Mouse (Mus musculus) neural tube, embryonic 10.5 days (tissue): ENCODE results near the gene Casq1.

ENCODE experiments used
- DNase-seq: peaks from one replicate; pipeline ENCODE4 v3.0.0-alpha.2; 2017; ENCODE audit warnings: low spot score; ENCODE audit errors: extremely low spot score

The Casq1 gene

GRCm38 (mm10) chr1:172206141-172206917 lies 13.3 kb downstream of the Casq1 start, which contains the start of gene Pea15a:
TSS of gene Pea15a (minus strand) at chr1:172206804.
- peak; percentile 89 for DNase-seq

GRCm38 (mm10) chr1:172205741-172206087 lies 14.0 kb downstream of the Casq1 start:
- no peak for DNase-seq

- no peak for DNase-seq
Measured at GRCm38 (mm10) chr1:172204814-172205740, 14.6 kb downstream of the Casq1 start.

GRCm38 (mm10) chr1:172204033-172204813 lies 15.4 kb downstream of the Casq1 start:
- DNase-seq: no peak

- no peak for DNase-seq
Measured at GRCm38 (mm10) chr1:172203566-172203965, 16.1 kb downstream of the Casq1 start.

- peak; percentile 78 for DNase-seq
Measured at GRCm38 (mm10) chr1:172202894-172203522, 16.7 kb downstream of the Casq1 start.

- peak; percentile 52 for DNase-seq
Measured at GRCm38 (mm10) chr1:172201967-172202880, 17.4 kb downstream of the Casq1 start.

GRCm38 (mm10) chr1:172200871-172201447 lies 18.7 kb downstream of the Casq1 start:
- DNase-seq: peak; percentile 44

GRCm38 (mm10) chr1:172200161-172200560 lies 19.5 kb downstream of the Casq1 start:
- DNase-seq: no peak

- DNase-seq: no peak
Measured at GRCm38 (mm10) chr1:172198996-172199395, 20.7 kb downstream of the Casq1 start.

DNA sequence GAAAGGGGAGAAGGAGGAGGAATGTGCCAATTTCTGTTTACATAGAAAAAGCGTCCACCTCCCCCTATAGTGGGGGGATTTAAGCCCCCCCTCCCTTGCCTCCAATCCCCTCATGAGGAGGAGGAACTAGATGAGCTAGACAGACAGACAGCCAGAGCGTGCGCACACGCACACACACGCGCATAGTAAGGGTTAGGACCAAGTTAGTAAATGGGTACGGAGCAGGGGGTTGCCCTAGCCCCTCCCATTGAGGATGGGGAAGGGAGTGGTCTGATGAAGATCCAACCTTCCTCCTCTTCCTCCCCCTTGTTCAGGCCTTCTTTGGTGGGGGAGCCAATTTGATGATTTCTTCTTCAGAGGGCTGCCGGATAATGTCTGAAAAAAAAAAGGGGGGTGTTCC lies 21.4 kb downstream of the Casq1 start:
- DNase-seq: no peak

DNA sequence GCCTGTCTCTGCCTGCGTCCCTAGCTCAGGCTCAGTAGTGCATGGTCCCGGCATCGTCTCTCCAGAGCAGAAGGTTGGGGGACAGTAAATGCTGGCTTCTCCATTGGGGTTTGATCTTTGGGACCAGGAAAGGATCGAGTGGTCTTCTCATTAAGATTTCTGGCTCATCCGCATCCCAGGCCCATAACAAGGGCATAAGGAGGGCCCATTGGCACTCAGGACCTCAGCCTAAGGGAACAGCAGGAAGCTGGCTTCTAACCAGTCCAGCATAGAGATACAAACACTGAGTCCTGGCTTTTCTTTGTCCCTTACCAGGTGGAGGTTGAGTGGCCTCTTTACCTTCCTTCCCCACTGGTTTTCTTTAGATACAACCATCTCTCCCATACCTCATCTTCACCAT lies 21.8 kb downstream of the Casq1 start:
- DNase-seq: no peak

- DNase-seq: no peak
Measured at GRCm38 (mm10) chr1:172197146-172197545, 22.5 kb downstream of the Casq1 start.

GRCm38 (mm10) chr1:172194435-172194834 lies 25.2 kb downstream of the Casq1 start:
- no peak for DNase-seq

DNA sequence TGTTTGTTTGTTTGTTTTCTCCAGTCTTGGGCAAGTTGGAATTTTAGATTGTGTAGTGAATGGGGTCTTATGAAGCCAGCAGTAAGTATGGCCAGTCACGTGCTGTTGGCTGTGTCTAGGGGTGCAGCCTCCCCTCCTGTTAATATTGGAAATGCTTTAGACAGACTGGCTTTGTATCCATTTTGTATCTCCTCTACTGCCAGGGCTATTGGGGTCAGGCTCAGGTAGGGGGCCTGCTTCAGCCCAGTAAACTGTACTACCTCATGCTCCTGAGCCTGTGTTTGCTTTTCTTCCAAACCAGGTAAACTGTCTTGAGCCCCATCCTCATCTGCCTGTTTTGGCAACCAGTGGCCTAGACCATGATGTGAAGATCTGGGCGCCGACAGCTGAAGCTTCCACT lies 27.5 kb downstream of the Casq1 start:
- DNase-seq: no peak

- no peak for DNase-seq
Measured at GRCm38 (mm10) chr1:172191578-172191977, 28.1 kb downstream of the Casq1 start.

DNA sequence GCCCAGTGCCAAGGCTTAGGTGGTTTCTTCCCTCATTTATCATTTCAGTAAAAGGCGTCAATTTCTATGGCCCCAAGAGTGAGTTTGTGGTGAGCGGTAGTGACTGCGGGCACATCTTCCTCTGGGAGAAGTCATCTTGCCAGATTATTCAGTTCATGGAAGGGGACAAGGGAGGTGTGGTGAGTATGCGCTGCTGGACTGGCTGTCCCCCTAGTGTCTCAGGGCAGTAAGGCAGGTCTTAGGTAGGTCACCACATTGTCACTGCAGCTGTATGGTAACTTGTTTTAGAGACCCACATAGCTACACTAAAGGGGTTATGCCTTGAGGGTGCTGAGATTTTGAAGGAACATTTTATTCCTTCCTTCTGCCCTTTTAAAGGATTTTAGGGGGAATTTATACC lies 30.8 kb downstream of the Casq1 start:
- DNase-seq: no peak

DNA sequence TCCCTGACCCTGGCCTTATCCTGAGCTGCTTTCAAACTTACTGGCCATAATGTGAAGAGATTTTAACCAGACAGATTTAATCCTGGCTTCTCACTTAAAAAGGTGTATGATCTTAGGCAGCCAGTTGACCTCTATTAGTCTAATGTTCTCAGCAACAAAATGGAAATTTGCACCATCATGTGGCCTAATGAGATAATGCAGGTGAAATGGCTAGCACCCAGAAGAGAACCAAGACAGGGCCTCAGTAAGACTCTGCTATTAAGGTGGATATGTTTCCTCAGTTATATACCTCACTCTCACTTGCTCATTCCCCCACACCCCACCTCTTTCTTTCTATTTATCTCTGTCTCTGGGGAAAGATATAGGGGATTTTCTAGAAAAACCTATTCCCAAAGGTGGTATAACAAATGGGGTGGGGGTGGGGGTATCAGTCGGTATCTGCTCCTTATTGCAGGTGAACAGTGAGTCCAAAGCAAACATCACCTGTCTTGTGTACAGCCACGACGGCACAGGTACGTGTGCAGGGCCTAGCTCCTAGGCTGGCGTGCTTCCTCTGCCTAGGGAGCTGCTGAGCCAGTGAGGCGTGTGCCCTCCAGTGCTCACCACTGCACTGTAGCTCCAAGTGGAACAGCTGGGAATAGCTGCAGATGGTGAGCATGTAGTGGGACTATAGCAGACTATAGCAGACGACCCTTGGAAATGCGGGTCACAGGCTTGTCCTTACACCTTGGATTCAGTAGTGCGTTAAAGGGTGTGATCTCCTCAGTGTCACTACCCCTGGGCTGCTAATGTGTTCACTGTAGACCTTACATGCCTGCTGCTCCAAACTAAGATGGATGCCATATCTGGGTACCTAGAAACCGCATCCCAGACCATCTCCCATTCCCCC lies 33.0 kb downstream of the Casq1 start:
- DNase-seq: no peak

DNA sequence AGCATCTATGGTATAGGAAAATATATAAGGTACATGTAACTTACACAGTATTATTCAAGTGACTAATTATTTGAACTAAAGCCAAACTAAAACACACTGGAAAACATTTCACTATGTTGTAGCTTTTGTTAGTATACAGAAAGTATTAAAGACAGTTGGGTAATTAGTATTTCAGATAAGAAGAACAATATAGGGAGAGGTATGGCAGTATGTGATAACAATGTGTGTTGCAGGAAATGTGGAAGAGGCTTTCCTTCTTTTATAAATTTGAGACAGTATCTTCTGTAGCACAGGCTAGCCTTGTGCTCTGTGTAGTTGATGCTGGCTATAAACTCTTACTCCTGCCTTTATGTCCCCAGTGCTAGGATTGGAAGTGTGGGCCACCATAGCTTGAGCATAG lies 35.8 kb downstream of the Casq1 start:
- DNase-seq: no peak
